Mouse (Mus musculus): Measurements from ENCODE around the gene Iars. TPM values are rescaled to one million over a fixed set of nuclear protein-coding genes. Genes with fewer than 3 reads are reported as not detected.
"Not testable (repeated sequence)": the region's sequence is repeated elsewhere in the genome, so short reads cannot be mapped to it uniquely, and the experiment has no call there.

Gene Iars
- total RNA-seq, 2 experiments from 2014 or later = 83.6 to 90.5 TPM

DNA sequence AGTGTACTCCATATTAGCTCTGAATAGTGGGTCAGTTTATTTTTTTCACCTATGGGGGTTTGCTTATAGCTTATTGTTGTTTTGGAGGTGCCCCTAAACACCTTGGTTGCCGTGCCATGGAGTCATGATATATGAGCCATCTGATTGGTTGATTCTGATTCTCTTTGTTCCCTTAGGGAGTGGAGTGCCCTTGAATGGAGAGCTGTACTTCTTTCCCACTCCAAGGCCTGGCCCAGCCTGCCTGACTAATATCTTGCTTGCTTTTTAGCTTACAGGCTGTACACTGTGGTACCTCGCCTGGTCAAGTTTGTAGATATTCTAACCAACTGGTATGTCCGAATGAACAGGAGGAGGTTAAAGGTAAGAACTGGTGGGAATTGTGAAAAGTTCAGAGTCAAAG, 37.4 kb downstream of the Iars start:
- no peak for DNase-seq
- intact Hi-C loops (cut with DNase I) = no loop called here

DNA sequence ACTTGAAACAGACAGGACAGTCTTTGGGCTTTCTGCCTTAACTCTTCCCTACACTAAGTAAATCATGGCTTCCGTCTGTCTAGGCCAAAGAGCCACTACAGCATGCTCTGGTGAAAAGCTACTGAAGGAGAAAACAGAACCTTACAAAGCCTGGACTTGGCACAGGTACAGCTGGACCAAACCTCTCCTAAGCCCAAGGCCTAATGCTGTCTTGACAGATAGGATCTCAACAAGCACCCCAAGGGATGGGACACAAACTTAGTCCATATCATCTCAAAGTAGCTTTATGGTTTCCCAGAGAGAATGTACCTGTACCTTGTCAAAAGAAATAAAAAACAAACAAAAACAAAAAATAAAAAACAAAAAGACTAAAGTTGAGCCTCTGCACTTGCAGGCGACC, 54.5 kb downstream of the Iars start:
- no peak for DNase-seq
- intact Hi-C loops (cut with DNase I) = no loop called here

DNA sequence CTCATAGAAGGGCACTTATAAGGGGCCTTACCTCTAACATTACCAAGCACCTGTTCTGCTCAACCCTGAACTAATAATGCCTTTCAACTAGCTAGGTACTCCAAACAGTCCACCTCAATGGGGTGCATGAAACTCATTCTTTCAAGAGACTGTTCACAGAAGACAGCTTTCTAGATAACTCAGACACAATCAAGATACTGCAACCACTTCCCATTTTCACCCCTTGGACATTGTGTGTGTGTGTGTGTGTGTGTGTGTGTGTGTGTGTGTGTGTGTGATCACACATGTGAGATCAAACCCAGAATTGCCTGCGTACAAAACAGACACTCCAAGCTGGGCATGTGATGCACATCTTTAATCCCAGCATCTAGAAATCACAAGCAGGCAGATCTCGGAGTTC, 56.1 kb downstream of the Iars start:
- intact Hi-C loops (cut with DNase I) = no loop called here
- DNase-seq = no peak

- intact Hi-C loops (cut with DNase I) = no loop called here
- DNase-seq = no peak
Observed at GRCm38 (mm10) chr13:49741285-49742040, 59.6 kb downstream of the Iars start.

DNA sequence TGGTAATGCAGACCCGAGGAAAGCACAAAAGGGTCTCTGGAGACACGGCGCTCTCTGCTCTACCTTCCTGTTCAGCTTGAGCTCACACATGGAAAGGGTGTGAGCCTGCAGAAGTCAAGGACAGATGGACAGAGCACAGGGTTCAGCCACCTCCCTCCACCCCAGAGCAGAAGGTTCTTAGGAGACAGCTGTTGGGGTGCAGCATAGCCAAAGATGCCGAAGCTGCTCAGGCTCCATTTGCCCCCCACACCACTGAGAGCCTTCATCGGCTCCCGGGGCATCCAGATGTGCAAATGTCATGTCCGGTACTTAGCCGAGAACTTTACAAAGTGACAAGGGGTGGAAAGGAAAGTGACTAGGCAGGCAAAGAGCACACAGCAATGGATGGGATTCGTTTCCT, 74.7 kb downstream of the Iars start:
- no peak for DNase-seq
- intact Hi-C loops (cut with DNase I) = no loop called here

- no peak for DNase-seq
- intact Hi-C loops (cut with DNase I) = no loop called here
Observed at GRCm38 (mm10) chr13:49757966-49758365, 76.1 kb downstream of the Iars start.

DNA sequence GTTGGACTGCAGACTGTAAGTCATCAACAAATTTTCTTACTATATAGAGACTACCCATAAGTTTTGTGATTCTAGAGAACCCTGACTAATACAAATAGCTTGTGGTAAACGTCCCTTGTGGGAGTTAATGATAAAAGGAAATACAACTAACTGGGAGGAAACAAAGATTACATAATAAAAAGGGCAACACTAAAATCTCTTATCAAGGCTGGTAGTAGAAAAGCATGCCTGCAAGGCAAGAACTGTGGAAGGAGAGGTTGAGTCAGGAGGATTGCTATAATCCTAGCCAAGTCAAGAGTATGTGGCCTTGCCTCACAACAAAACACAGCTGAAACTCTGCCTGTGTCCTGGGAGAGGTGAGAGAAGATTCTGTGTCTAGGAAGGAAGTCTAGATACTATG, 78.8 kb downstream of the Iars start:
- no peak for DNase-seq
- intact Hi-C loops (cut with DNase I) = no loop called here

GRCm38 (mm10) chr13:49762208-49762607, 80.3 kb downstream of the Iars start:
- intact Hi-C loops (cut with DNase I) = no loop called here
- DNase-seq = no peak

- peak; percentile 6 for DNase-seq
- intact Hi-C loops (cut with DNase I) = no loop called here
Observed at GRCm38 (mm10) chr13:49765306-49765705, 83.4 kb downstream of the Iars start.

DNA sequence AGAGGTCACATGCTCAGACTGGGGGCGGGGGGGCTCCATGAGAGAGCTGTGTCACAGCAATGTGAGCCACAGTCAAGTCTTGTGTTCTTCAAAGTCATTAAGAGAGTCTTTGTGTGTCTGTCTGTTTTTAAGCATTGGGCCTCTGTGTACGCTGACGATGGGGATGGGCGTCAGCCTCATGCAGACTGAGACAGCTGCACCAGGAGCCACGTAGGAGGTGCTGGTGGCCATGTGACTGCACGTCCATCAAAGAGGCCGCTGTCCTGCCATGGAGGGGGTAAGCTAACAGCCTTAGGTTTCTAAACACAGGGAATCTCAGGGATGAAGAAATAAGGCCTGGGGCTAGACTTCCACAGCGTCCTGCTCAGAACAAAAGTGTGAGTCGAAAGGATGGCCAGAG, 84.4 kb downstream of the Iars start:
- DNase-seq = no peak
- intact Hi-C loops (cut with DNase I) = no loop called here

DNA sequence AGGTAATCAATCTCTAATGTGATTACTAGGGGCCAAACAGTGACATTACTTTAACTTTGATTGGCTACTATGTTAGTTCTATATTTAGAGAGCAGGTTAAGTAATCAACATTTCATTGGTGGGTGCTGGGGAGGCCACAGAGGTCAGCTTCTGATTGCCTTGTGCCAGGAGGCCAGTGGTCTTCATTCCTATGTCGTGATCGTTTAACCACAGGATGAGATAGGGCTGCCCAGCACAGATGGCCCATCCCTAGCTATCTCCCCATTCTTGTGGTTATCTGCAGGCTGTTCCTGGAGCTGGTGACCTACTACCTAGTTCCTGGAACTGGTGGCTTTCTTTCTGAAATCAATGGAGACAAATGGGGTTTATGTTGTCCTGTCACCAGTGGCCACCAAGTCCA, 86.1 kb downstream of the Iars start:
- no peak for DNase-seq
- intact Hi-C loops (cut with DNase I) = no loop called here

DNA sequence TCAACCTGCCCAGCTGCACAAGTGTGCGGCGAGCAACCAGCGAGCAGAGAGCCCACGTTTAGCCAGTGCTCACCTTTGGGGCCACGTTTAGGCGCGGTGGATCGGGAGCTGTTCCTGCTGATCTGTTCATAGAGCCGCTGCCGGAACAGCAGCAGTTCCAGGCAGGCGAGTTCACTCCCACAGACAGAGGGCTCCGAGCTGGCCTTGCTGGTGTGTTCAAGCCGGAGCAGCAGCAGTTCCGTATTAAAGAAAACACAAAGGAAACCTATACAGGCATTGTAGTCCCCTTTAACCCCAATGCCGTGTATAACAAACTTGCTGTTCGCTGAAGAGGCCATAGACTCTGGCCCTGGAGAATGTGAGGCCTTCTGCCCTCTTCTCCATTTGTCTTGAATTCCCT, 87.2 kb downstream of the Iars start:
- intact Hi-C loops (cut with DNase I) = no loop called here
- no peak for DNase-seq

DNA sequence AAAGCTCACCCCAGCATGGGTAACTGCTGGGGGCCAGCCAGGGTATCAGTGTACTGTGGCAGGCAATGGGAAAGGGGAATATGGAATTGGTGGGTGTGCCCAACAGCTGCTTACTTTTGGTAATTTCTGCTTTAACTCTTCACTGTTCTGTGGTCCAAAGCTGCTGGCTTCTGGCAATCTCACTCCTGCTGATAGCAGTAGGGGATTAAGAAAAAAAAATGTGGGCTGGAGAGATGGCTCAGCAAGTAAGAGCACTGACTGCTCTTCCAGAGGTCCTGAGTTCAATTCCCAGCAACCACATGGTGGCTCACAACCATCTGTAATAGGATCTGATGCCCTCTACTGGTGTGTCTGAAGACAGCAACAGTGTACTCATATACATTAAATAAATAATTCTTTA, 89.6 kb downstream of the Iars start:
- intact Hi-C loops (cut with DNase I); DNase-seq: not testable (repeated sequence)

Other genes with a start within 250 kb of the Iars start
- 1 to 10 TPM; 2.4 to 2.8 TPM for gene Tes3-ps, start 188.8 kb upstream of the Iars start, total RNA-seq (2021)
- gene Ecm2, start 177.3 kb upstream of the Iars start, total RNA-seq (2021) = 1 to 10 TPM; 1.7 to 1.9 TPM
- gene Aspn, start 137.7 kb upstream of the Iars start, total RNA-seq (2021) = 1 to 10 TPM in 1 of 2 experiments, under 1 TPM in 1; 0.89 to 1.1 TPM
- gene Omd, start 99.6 kb upstream of the Iars start, total RNA-seq (2021) = 1 to 10 TPM; 1.2 to 1.4 TPM
- gene Ogn, start 74.1 kb upstream of the Iars start, total RNA-seq (2021) = 10 to 100 TPM; 11.3 to 11.4 TPM
- 1 to 10 TPM; 2.5 to 3.0 TPM for gene Cenpp, start 29.3 kb upstream of the Iars start, total RNA-seq (2021)
- 10 to 100 TPM; 29.2 to 29.3 TPM for gene Nol8, start 29.0 kb upstream of the Iars start, total RNA-seq (2021)
- gene Gm30302, start 116.9 kb downstream of the Iars start, total RNA-seq (2021) = not detected

All from left cerebral cortex, postnatal 4 days (tissue).